Mouse (Mus musculus) CD4-positive helper T cell, adult 2 months (primary cell): Measurements from ENCODE around the gene Gm42742.

ENCODE experiments used
- DNase-seq: peaks from one replicate; pipeline ENCODE4 v3.0.0-alpha.2; 2012; ENCODE audit warnings: low read depth, missing footprints, low spot score

The Gm42742 gene

DNA sequence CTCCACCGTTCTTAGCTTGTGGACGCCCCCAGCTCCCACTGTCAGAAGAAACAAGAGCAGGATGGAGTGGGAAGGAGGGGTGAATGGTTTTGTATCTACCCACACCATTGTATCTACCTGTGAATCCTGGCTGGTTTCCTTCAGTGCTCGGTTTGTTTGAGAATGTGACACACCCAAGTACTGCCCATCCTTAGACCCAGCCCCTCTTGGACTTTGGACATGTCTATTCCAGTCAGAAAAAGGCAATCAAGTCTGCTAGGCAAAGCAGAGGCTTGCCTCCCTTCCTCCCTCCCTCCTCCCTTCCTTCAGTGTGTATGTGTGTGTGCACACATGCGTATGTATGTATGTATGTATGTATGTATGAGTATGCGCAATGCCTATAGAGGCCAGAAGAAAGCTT, 17.3 kb downstream of the Gm42742 start:
- DNase-seq = no peak

DNA sequence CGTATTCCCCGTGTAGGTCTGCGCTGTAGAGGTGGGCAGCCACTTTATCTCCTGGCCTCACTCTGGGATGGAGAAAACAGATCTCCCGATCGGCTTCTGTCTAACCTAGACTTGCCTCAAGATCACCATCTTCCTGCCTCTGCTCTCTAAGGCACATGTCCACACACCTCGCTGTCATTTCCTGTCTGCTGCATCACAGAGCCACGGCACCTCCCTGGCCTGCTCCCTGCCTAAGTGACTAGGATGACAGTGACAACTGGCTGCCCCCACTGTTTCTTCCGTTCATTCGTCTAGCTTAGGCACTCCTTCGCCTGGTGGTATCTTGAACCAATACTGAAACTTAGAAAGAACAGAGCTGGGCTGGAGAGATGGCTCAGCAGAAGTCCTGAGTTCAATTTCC, 21.3 kb downstream of the Gm42742 start:
- DNase-seq = peak; percentile 62

GRCm38 (mm10) chr7:126996449-126996848, 24.4 kb downstream of the Gm42742 start:
- no peak for DNase-seq

DNA sequence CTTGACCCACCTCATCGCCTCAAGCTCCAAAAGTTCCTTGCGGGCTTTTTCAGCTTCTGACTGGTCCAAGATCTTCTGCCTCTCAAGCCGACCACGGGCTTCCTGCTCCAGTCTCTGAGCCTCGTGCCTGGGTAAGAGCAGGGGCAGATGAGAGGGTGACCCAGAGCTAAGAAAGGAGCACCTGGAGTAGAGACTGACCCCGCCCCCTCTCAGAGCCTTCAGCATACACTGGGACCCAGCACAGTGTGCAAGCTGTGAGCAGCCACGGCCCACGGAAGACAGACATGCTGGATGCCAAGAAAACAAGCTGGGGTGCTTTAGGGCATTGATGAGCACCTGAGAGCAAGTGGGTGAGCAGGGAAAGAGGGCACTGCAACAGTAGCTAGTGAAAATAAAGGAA, 32.1 kb downstream of the Gm42742 start:
- no peak for DNase-seq

GRCm38 (mm10) chr7:126986319-126986718, 34.6 kb downstream of the Gm42742 start:
- peak; percentile 51 for DNase-seq

DNA sequence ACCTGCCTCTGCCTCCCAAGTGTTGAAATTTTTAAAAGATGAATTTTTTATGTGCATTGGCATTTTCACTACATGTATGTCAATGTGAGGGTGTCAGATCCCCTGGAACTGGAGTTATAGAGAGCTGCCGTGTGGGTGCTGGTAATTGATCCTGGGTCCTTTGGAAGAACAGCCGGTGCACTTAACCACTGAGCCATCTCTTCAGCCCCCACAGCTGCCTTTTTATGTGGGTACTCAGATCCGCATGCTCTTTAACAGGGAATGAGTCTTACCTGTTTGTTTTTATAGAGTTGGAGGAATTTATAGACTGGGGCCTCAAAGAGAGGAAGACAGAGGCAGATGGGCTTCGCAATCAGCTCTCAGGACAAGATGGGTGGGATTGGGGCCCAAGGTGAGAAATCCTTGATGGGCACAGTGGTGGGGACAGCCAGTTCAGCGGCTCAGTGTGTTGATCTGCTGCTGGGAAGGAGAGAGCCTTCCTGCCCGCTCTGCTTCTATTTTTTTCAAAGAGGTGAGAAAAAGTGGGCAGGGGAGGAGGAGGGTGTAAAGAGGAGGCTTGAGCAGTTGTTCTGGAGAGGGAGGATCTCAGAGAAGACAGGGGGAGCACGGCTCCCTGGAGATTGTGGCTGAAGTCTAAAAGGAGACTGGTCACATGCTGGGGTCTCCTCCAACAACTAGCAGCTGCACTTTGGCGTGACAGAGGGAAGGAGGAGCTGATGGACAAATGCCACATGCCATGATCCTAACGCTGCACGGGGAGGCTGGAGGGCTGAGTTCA, 36.0 kb downstream of the Gm42742 start:
- DNase-seq = no peak

DNA sequence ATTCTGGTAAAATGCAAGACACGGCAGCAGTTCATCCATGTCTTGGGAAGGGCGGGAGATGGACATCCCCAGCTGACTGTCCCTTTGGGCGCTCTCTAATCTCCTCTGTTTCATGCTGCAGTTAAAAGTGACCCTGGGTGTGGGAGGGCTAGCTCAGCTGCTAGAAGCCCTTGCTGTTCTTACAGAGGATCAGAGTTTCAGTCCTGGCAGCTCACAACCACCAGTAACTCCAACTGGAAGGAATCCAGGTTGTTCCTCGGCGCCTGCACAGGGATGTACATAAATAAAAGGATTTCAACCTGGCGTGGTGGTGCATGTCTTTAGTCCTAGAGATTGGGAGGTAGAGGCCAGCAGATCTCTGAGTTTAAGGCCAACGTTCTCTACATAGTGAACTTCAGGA, 37.8 kb downstream of the Gm42742 start:
- no peak for DNase-seq

DNA sequence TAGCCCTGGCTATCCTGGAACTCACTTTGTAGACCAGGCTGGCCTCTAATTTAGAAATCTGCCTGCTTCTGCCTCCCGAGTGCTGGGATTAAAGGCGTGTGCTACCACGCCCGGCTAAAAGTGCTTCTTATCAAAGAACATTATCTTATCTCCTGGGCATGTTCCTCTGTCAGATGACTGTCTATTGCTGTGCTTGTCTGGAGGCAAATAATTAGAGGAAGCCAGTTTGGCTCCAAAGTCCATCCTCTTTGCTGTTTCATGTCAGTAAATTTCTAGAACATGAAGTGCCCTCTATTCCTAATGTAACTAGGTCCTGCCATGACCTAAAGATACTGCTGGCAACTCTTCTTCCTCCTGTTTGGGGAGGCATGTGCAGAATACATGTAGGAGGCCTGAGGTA, 38.8 kb downstream of the Gm42742 start:
- no peak for DNase-seq

GRCm38 (mm10) chr7:126981601-126982000, 39.3 kb downstream of the Gm42742 start:
- DNase-seq = no peak

GRCm38 (mm10) chr7:126978841-126979240, 42.1 kb downstream of the Gm42742 start:
- peak; percentile 41 for DNase-seq

- DNase-seq = no peak
Observed at GRCm38 (mm10) chr7:126976878-126977459, 43.9 kb downstream of the Gm42742 start.

DNA sequence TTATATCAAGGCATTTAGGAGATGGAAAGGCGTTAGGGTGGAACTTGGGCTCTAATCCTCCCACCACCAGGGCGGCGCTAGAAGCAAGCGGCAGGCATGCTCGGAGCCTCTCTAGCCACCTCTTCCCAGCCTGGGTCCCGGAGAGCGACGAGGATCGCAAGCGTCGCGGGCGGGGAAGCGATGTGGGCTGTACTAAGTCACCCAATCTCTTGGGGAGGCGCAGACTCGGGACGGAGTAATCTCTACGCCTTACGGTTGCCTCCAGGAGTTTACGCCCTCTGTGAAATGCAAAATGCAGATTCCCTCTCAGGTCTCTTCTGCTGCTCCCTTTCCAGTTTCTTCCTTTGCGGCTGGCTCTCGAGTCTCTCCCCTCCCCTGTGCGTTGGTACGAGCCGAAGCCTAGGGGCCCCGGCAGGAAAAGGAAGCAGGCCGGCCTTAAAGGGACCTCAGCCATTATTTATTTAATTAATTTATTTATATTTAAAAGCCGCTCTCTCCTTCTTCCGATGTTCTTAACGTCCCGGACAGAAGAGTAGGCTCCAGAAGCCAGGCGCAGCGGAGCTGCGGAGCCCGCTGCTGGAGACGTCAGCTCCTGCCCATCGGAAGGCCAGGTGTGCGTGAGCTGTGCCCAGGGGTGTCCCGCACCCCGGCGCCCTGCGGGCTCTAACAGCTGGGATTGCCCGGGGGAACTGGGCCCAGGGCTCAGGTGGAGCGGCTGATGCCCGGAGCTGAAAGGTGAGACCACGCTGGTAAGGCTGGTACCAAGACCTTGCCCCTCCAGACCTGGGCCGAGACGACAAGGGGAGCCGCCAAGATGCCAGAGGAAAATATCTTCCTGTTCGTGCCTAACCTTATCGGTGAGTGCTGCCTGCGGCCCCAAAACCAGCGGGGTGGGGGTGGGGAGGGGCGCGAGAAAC, 44.7 kb downstream of the Gm42742 start, which contains the start of gene Cdiptos:
Gene Cdiptos (minus strand): TSS at position 149 of the 917 bp plus-strand sequence.
- peak; percentile 96 for DNase-seq

DNA sequence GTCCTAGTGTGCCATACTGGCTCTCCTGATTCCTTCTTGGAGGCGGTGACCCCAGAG, 45.2 kb downstream of the Gm42742 start, which contains the start of gene Cdipt:
Gene Cdipt (plus strand): TSS at position 22 of the 57 bp plus-strand sequence.
- no peak for DNase-seq

DNA sequence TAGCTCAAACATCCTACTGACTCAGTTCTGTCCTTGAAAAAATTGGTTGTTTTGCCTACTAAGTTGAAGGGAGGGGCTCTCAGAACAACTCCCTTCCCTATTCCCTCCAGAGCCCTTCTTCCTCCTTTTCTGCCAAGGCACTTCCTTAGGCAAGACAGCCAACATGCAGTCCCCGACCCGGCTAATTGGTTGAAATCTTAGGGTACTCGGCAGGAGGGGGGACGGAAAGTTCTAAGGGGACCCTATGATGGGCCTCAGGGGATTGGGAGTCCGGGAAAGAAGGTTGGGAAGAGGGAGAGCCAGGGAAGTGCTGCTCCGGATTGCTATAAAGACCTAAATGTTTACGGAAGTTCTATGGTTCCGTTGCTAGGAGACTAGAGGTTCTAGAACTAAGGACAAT, 45.4 kb downstream of the Gm42742 start:
- no peak for DNase-seq

GRCm38 (mm10) chr7:126967361-126967760, 53.5 kb downstream of the Gm42742 start:
- no peak for DNase-seq

DNA sequence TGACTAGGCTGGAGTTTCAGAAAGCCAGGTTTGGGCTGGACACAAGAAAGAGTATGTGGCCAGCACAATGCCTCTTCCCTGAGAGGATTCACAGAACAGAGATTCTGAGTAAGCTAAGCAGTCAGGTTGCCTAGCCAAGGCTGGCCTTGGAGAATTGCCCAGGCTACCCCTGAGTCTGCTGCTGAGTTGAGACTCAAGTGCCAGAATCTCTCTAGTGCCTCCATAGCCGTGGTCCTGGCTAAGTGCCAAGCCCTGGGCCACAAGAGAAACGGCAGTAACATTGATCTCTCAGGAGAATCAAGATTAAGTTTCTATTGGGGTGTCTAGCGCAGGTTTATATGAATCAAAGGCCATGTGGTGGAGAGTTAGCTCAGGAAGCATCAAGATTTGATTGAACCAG, 55.3 kb downstream of the Gm42742 start:
- DNase-seq = no peak
